Mouse (Mus musculus) embryo, embryonic 11.5 days (tissue): Measurements from ENCODE around the gene Tmem259.

ENCODE experiments used
- DNase-seq: peaks from one replicate; pipeline ENCODE4 v3.0.0-alpha.2; 2012; ENCODE audit warnings: low read depth, low spot score

Gene Tmem259

GRCm38 (mm10) chr10:79984195-79984816 lies at the start of gene Tmem259:
Gene Tmem259, minus strand, starts transcription at chr10:79984330.
- peak; percentile 75 for DNase-seq

DNA sequence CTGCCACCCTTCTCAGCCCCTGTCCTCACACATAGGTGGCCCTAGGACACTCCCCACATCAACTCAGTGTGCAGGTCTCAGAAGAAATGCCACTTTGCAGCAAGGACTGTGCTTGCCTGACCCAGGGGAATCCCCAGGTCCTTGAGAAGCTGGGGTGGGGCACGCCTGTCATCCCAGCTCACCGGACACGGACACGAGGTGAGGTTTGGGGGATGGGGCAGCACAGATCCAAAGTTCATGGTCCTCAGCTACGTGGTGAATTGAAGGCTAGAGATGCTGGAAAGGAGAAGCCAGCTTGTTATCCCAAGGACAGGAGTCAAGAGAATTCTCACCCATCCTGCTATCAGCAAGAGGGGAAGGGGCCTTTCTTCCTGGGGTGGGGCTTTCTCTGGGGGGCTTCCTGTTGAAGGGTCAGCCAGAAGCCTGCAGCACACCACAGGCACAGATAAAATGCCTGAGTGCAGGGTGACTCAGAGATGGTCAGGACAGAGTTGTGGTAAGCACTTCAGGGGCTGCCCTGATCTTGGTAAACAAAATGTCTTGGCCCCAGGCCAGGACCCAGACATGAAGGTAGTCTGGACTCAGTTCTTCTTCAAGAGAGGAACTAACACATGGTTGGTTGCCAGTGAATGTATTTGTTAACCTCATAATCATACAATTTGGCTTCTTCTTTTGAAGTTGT lies 48.8 kb upstream of the Tmem259 start:
- no peak for DNase-seq

DNA sequence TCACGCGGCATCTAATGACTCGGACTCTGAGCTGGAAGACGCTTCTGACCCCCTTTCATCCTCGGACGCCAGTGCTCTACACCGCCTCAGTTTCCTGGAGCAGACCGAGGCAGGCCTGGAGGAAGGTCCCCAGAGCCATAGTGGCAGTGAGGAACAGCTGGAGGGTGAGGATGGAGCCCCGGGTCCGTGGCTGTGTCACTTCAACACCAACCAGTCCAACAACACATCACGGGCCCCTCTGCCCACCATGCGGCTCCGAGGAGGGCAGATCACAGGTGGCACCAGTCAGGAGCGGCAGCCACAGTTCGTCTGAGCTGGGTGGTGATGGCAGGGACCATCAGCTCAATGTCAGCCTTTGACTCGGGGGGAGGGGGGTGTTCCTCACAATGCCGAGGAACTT lies 46.6 kb upstream of the Tmem259 start:
- no peak for DNase-seq

DNA sequence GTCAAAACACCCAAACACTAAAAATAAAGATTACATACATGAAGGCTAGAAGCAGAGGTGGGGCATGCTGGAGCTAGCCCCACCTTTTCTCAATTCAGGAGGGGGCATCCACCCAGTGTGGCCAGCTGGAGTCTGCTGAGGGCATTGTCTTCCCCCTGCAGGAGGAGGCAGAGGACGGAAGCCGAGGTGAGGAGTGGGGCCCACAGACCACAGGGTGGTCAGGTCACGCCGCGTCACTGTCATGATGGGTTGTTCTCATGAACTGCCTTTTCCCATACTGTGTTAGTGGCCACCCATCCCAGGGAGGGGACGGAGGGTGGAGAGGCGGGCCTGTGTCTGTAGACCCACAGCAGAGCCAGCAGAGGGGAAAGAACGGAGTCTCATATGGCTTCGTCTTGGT lies 46.1 kb upstream of the Tmem259 start:
- DNase-seq: no peak

DNA sequence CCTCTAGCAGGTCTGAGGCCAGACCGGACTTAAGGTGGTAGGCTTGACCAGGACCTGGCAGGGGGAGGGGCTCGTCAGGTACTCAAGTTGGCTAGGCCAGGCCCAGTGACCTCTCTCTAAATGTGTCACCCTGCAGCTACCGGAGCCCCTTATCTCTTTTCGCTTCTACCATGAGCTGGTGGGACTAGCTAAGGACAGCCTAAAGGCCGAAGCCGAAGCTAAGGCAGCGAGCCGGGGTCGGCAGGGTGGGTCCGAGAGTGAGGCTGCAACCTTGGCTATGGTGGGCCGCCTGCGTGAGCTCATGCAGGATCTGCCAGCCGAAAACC lies 44.4 kb upstream of the Tmem259 start:
- DNase-seq: no peak

DNA sequence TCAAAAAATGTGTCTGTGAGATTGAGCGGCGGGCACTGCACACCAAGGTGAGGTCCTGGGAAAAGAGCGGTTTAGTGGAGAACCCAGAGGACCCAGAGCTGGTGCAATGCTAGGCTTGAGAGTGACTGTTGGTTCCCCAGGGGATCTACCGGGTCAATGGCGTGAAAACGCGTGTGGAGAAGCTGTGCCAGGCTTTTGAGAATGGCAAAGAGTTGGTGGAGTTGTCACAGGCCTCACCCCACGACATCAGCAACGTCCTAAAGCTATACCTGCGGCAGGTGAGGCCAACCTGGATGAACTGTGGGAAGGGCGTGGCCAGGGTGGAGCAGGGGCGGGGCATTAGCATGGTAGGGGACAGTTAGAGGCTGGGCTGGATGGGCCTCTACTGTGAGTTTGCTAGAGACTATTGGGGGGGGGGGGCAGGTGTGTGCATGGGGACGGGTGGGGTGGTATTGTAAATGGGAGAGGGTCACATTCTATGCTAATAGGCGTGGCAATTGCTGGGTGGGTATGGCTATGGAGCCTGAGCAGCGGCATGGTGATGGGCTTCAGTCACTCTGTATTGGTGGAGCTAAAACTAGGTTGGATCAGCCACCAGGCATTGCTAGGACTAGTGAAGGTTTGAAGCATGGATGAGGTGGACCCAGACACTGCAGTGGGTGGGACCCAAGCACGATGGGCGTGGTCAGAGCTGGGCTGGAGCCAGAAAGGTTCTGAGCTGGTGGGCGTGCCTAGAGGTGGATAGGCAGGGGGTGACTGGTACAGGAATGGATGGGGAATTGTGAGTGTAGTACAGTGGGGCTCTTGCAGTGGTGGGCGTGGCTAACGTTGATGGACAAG lies 43.8 kb upstream of the Tmem259 start:
- no peak for DNase-seq

GRCm38 (mm10) chr10:80025889-80026288 lies 41.8 kb upstream of the Tmem259 start:
- no peak for DNase-seq

DNA sequence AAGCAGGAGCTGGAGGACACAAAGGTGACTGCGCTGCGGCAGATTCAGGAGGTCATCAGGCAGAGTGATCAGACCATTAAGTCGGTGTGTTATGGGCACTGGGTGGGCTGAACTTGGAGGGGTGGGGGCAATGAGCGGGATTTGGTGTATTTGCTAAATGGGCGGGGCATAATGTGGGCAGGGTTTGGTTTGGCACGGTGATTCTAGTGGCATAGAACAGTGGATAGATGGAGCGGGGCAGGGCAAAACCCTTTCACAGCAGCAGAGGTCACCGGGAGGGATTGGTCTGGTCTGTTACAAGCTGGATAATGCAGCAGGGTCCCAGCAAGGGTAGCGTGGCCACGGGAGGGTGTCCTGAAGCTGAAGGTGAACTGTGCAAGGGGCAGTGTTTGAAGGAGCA lies 41.3 kb upstream of the Tmem259 start:
- DNase-seq: no peak

DNA sequence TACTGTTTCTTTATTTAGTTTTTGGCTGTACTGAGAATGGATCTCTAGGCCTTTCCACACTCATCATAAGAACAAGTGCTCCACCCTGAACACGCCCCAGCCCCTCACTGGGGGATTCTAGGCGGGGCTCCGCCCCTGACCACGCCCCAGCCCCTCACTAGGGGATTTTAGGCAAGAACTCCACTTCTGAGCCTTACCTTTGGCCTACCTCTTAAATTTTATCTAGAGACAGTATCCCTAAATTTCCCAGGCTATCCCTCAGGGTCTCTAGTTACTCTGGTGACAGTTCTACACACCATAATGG lies 40.9 kb upstream of the Tmem259 start:
- no peak for DNase-seq

GRCm38 (mm10) chr10:80024229-80025043 lies 40.3 kb upstream of the Tmem259 start:
- no peak for DNase-seq

DNA sequence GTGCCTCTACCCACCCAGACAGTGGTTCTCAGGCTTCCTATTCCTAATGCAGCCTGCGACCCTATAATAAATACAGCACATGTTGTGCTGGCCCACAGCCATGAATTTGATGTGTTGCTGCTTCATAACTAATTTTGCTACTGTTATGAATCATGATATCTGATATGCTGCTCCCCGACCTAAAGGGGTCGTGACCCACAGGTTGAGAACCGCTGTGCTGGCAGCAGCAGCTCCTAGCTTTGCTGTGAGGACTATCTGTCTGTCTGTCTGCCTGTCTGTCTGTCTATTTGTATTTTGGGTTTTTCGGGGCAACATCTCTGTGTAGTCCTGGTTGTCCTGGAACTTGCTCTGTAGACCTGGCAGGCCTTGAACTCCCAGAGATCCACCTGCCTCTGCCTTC lies 39.6 kb upstream of the Tmem259 start:
- DNase-seq: no peak

DNA sequence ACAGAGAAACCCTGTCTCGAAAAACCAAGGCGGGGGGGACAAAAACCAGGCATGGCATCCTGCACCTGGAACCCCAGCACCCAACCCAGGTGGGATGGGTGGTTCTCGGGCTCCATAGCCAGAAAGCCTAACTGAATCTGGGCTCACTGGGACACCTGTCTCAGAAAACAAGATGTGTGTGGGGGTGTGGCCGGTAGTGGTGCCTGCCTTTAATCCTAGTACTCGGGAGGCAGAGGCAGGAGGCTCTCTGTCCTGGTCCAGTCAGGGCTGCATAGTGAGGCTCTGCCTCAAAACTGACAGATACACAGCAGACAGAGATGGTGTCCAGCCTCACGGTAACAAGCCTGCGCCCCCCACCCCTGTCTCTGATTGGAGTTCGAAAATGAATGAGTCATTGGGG lies 38.7 kb upstream of the Tmem259 start:
- no peak for DNase-seq

DNA sequence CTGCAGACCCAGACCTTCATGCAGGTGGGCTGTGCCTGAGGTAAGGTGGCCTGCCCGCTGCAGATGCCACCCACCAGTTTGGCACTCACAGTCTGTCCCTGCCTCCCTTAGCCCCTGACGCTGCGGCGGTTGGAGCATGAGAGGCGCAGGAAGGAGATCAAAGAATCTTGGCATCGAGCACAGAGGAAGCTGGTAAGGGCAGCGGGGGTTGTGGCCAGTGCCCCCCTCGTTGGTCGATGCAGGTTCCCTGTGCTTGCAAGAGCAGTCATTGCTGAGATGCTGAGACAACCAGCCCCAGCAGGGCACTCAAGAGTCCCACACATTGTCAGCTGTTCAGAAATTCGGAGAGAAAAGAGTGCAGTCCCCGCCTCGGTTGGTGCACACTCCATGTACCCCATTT lies 38.0 kb upstream of the Tmem259 start:
- DNase-seq: no peak

DNA sequence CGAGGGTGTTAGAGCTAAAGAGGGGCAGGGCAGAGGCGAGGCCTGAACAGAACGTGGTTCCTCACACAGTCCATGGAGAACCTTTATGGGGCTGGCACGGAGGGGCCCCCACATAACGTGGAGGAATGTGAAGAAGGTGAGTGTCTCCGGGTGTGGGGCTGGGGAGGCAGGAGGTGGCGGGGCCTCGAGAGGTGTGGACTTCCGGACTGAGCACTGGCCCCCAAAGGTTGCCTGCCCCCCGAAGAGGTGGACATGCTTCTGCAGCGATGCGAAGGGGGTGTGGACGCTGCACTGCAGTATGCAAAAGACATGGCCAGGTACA lies 37.2 kb upstream of the Tmem259 start:
- no peak for DNase-seq

DNA sequence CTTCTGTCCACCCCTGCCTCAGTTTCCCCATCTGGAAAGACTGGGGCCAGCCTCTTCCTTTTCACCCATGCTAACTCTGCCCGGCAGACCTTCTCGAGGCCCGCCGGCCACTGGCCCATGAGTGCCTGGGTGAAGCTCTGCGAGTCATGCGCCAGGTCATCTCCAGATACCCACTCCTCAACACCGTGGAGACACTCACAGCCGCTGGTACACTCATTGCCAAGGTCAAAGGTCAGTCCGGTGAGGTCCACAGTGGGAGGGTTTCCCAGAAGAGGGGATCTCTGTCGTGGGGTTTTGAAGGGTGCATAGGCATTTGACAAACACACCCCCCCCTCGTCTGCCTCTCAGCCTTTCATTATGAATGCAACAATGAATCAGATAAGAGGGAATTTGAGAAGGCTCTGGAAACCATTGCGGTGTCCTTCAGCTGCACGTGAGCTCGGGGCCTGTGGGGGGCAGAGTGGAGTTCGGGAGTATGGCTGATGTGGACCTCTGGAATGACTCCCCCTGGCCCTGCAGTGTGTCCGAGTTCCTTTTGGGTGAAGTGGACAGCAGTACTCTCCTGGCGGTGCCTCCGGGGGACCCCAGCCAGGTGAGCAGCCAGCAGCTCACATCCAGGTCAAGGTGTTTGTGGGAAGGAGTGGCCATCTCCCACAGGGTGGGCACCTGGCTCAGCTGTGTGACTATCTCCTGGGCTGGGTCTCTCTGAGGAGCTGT lies 36.6 kb upstream of the Tmem259 start:
- DNase-seq: no peak

DNA sequence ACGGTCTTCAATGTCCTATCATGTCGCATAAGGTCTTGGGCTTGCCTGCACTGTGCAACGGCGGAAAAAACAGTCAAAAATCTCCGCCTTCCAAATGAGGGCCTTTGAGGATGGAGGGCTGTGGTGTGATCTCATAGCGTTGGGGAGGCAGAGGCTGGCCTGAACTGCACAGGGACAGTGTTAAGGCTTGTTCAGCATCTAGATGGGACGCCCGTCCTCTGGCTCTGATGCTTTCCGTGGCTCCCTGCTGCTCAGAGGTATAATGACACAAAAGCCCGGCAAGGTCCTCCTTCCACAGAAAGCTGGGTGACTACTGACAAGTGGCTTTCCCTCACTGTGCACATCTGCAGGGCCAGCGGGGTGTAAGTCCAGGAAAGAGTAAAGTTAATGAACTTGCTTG lies 36.1 kb upstream of the Tmem259 start:
- DNase-seq: no peak

DNA sequence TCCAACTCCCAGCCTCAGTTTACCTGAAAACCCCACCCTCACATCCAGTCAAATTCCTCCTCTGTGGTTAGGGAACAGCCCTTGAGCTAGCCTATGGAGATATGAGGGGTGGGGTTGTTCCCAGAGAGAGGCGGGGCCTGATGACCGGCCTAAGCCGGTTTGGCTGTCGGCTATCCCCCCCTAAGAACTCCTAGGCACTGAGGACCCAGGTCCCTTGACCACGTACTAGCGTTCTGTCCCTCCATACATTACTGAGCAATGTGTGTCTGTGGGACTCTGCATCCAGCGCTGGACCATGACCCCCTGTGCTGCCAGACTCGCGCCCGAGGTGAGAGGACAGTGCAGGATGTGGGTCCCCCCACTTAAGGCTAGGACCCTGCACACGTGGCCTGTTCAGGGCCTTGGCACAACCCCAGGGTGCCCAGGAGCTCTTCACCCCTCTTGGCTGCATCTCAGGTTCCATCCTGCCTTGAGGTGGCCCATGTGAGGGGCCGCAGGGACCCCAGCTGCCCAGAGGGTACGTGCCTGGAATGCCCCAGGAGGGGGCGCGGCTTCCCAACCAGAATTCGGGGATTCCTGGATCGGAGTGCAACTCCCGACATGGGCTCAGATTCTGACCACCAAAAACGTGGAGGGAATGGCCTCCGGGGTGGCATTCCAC lies 35.5 kb upstream of the Tmem259 start:
- peak; percentile 26 for DNase-seq

DNA sequence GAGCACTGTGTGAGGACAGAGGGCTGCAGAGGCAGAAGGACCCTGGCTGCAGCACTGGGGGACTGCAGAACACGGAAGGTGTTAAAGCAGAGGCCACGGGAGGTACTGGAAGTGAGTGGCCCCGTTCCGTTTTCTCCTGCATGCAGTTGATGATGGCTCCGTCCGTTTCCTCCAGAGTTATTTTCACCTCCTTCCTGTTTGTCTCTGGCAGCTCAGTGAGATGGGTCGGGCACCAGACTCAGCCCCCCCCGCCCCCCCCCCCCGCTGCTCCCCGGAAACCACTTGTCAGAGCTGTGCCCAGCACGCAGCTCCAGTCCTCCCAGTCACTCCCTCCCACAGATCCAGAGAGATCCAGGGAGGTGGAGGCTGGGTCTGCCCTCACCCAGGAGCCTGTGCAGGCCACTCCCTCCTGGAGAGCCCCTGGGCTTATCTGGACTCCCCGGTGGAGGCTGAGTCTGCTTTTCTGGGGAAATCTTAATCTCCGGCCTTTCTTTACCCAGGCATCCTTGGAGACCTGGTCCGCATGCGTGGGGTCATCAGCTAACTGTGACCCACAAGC lies 34.7 kb upstream of the Tmem259 start:
- DNase-seq: no peak

DNA sequence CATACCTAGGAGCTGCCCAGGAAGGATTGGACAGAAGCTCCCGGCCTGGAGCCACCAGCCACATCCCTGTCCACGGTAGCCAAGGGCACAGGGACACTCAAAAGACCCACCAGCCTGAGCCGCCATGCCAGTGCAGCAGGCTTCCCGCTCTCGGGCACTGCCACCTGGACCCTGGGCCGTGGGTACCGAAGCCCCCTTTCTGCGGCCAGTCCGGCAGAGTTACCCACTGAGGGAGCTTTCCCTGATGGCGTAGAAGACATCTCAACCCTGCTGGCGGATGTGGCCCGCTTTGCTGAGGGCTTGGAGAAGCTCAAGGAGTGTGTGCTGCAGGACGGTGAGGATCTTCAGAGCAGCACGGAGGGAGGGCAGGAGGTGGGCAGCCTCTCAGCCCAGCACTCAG lies 33.6 kb upstream of the Tmem259 start:
- DNase-seq: no peak

GRCm38 (mm10) chr10:80017361-80017760 lies 33.2 kb upstream of the Tmem259 start:
- DNase-seq: no peak

- DNase-seq: no peak
Measured at GRCm38 (mm10) chr10:80016931-80017330, 32.8 kb upstream of the Tmem259 start.
